Mouse (Mus musculus): ENCODE measurements around the gene Gcnt2.
"Not testable (repeated sequence)": the region's sequence is repeated elsewhere in the genome, so short reads cannot be mapped to it uniquely, and the experiment has no call there.

The Gcnt2 gene

DNA sequence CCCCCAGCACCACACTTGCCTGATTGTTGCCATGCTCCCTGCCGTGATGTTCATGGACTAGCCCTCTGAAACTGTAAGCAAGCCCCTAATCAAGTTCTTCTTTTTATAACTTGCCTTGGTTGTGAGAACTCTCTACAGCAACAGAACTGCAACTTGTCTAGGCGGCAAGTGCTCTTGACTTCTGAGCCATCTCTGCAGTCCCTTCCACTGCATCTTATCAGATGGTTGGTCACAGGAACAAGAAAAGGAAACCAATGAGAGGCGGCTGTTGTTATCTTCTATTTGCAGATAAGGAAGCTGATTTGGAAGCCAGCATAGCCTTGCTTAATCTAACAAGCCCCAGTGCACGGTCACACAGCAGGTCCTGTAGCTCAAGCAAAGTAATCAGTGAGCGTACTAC, 14.5 kb downstream of the Gcnt2 start:
- DNase-seq (ENCODE audit: low read depth, low spot score) = no peak

- DNase-seq (ENCODE audit: low read depth, low spot score) = no peak
Measured at GRCm38 (mm10) chr13:40875415-40875814, 15.9 kb downstream of the Gcnt2 start.

DNA sequence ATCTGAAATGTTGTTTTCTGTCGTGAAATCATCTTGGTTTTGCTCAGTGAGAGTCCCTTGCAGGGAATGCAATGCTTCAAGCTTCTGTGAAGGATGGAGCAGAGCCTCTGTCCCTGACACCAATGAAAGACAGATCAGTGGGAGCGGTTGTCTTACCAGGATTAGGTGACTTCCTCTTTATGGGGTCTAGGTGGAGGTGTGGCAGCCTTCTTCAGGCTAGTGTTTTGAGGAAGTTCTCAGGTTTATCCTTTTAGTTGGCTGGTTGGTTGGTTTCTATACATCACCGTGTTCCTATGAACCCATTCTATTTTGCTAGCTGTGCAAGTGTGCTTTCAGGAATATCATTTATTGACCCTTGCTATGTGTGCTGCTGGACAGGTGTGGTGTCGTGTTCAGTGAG, 18.0 kb downstream of the Gcnt2 start:
- DNase-seq (ENCODE audit: low read depth, low spot score) = no peak

- DNase-seq (ENCODE audit: low read depth, low spot score) = no peak
Measured at GRCm38 (mm10) chr13:40880557-40880956, 21.0 kb downstream of the Gcnt2 start.

GRCm38 (mm10) chr13:40882606-40883005, 23.1 kb downstream of the Gcnt2 start:
- DNase-seq (ENCODE audit: low read depth, low spot score) = no peak

DNA sequence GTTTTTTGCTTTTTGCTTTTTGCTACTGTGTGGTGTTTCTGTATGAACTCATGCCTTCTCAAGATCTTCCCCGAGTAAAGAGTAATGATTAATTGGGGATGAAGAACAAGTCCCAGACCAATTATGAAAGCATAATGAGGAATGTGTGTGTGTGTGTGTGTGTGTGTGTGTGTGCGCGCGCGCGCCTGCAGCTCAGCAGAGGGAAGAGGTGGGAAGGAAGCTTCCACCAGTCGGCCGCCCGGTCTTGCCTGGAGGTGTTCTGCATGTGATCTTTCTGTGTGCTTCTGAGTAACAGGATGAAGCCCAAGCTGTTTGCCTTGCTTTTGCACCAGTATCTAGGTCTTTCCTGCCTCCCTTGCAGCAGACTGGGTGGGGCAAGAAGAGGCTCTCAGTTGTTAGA, 24.3 kb downstream of the Gcnt2 start:
- DNase-seq (ENCODE audit: low read depth, low spot score) = no peak

- DNase-seq (ENCODE audit: low read depth, low spot score) = no peak
Measured at GRCm38 (mm10) chr13:40884878-40885277, 25.3 kb downstream of the Gcnt2 start.

GRCm38 (mm10) chr13:40885935-40886642, 26.5 kb downstream of the Gcnt2 start:
- no peak for DNase-seq (ENCODE audit: low read depth, low spot score)

GRCm38 (mm10) chr13:40886643-40887381, 27.3 kb downstream of the Gcnt2 start:
- DNase-seq (ENCODE audit: low read depth, low spot score) = no peak

GRCm38 (mm10) chr13:40890595-40890994, 31.0 kb downstream of the Gcnt2 start:
- no peak for DNase-seq (ENCODE audit: low read depth, low spot score)

DNA sequence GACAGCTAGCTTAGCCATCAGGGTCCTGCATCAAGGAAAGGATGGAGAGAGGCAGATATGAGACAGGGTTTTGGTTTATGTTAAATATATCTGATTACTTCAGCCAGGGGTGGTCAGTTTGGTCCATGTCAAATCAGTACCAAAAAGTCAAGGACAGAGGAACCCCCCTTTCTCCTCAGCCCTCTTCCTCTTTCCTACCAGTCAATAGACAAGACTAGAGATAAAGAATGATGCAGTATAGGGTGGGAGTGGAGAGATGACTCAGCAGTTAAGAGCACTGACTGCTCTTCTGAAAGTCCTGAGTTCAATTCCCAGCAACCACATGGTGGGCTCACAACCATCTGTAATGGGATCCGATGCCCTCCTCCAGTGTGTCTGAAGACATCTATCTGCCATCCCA, 31.8 kb downstream of the Gcnt2 start:
- not testable (repeated sequence) for DNase-seq (ENCODE audit: low read depth, low spot score)

DNA sequence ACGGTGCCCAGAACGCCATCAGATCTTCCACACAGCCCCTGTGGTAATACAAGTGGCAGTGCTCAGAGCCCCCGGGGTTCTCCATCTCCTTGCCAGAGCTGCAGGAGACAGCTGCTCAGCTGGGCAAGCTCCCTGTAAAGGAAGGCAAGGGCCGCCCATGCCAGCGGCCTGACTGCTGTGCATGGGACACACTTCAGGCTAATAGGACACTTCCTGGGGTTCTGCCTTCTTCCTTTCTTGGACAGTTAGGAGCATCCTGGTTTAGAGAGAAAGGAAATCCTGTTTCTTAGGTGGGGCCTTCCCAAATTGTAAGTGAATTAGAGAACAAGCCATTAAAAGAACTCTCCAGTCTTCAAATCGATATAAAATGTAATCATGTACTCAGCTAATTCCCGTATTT, 32.5 kb downstream of the Gcnt2 start:
- no peak for DNase-seq (ENCODE audit: low read depth, low spot score)

GRCm38 (mm10) chr13:40892547-40892946, 33.0 kb downstream of the Gcnt2 start:
- DNase-seq (ENCODE audit: low read depth, low spot score) = no peak

DNA sequence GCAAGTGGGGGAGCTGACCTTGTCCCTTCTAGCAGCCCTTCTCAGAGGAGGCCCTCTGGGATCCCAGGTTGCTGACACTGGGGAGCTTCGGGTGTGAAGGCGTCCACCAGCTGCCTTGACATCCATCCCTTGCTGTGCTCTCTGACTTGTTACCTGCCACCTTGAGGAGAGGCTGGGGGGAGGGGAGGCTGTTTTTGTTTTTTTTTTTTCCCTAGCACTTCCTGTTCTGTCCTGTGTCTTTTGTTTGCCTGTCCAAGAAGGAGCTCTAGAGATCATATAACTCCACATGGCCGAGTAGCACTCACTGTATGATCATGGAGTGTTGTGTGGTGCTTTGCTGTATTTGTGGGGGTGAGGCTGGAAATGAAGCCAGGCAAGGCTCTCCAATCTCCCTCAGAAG, 34.0 kb downstream of the Gcnt2 start:
- no peak for DNase-seq (ENCODE audit: low read depth, low spot score)

DNA sequence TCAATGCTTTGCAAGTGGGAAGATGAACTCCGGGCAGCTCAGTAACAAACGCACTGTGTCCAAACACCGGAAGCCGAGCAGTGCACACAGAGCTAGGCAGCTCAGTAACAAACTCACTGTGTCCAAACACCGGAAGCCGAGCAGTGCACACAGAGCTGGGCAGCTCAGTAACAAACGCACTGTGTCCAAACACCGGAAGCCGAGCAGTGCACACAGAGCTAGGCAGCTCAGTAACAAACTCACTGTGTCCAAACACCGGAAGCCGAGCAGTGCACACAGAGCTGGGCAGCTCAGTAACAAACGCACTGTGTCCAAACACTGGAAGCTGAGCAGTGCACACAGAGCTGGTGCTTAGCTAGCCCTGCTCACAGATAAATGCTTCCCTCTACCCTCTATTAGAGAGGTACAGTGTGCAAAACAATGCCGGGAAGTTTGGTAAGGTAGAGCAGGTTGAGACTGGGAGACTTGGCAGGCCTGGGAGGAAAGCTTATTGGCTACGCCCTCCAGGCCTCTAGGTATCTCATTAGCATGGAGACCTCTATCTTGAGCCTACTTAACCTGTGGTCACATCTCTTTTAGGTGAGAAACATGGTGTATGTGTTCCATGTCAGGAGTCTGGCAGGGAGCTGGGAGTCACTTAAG, 38.6 kb downstream of the Gcnt2 start:
- DNase-seq (ENCODE audit: low read depth, low spot score) = not testable (repeated sequence)

DNA sequence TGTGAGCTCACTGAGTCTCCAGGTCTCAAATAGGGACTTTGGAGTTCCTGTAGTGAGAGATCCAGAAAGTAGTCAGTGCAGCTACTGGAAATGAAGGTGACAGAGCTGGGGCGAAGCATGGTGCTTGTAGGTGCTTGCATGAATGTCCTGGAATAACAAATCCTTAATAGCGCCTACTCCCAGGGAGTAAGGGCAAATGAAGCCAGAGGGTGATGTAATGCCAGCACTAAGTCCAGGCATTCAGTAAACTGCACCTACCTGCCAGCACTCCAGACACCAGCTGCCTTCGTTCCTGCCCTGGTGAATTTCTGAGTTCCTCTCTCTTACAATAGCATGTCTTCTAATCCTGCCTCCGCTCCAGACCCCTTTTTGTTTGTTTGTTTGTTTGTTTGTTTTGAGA, 39.1 kb downstream of the Gcnt2 start:
- no peak for DNase-seq (ENCODE audit: low read depth, low spot score)

- DNase-seq (ENCODE audit: low read depth, low spot score) = no peak
Measured at GRCm38 (mm10) chr13:40899349-40899993, 39.9 kb downstream of the Gcnt2 start.

GRCm38 (mm10) chr13:40899994-40900970, 40.7 kb downstream of the Gcnt2 start:
- no peak for DNase-seq (ENCODE audit: low read depth, low spot score)

DNA sequence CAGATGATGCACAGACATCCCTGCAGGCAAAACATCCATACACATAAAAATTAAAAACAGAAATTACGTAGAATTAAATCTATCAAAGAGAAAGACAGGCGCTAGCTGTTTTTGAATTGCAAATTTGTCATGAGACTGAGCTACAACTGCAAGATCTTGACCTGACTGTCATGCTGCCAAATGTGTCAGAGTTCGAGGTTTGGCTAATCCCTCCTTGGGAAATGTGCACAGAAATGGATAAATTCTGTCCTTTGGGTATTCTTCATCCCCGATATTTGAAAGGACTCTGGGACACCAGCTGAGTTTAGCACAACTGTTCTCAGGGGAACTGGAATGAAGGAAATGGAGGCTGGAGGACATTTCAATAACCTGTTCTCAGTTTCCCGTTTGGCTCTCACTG, 41.7 kb downstream of the Gcnt2 start:
- DNase-seq (ENCODE audit: low read depth, low spot score) = no peak

- no peak for DNase-seq (ENCODE audit: low read depth, low spot score)
Measured at GRCm38 (mm10) chr13:40901831-40902459, 42.4 kb downstream of the Gcnt2 start.

DNA sequence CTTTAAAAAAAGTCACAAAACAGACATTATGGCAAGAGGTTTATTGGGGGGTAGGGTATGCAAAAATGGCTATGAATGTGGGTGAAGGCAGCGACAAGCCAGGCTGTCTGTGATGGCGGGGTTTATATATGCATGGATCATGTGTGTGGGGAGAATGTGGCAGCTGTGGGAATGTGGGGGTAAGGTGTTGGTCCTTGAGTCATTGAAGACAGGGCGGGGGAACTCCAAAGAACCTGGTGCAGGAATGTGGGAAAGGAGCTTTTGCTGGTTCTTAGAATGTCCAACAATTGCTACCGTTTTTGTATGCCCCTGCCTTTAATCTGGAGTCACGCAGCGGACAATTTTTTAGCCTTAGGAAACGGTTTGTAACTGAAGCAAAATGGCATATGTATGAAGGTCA, 44.5 kb downstream of the Gcnt2 start:
- DNase-seq (ENCODE audit: low read depth, low spot score) = no peak
